Mouse (Mus musculus) adrenal gland, adult 8-10 months (tissue): ENCODE measurements around the gene Hist1h2ah. TPM values are rescaled to one million over a fixed set of nuclear protein-coding genes. Genes with fewer than 3 reads are reported as not detected.

ENCODE experiments used
- microRNA-seq, 2 experiments: library from miRNA; unstranded; fragments of <30 nt; microRNA quantifications; one replicate each; pipeline ENCODE4 v1.2.0; 2022
- total RNA-seq, 4 experiments: library from RNA; stranded (reverse); gene quantifications; 2 replicates each; pipeline ENCODE4 v1.2.4; 2022

Gene Hist1h2ah
- total RNA-seq, 4 experiments from 2014 or later: 6.0 to 18.5 (median 12.6) TPM; not detected in 1

Small RNAs within 50 kb of the gene (microRNA-seq; reads per million reads assigned to microRNA genes)
- 0 reads per million in 2 experiments for gene Gm26300
- gene Gm44390: 0 reads per million in 2 experiments
- gene Gm44486: 0 to 0.17 reads per million in 2 experiments

Other genes with a start within 250 kb of the Hist1h2ah start
- 1 to 10 TPM in 2 of 4 experiments, not detected in 2; 2.7 to 7.2 TPM for gene Hist1h2an, start 248.3 kb downstream of the Hist1h2ah start, total RNA-seq
- gene Hist1h2bp, start 248.1 kb downstream of the Hist1h2ah start, total RNA-seq: 10 to 100 TPM in 1 of 4 experiments, 1 to 10 TPM in 3; 6.0 to 15.5 (median 8.6) TPM
- 10 to 100 TPM; 62.2 to 78.1 (median 68.0) TPM for gene Hist1h2bq, start 225.4 kb downstream of the Hist1h2ah start, total RNA-seq
- 10 to 100 TPM in 3 of 4 experiments, 1 to 10 TPM in 1; 6.1 to 36.2 (median 24.9) TPM for gene Hist1h2ao, start 225.1 kb downstream of the Hist1h2ah start, total RNA-seq
- 100 to 1,000 TPM; 110 to 175 (median 150) TPM for gene Hist1h4m, start 223.8 kb downstream of the Hist1h2ah start, total RNA-seq
- 100 to 1,000 TPM in 2 of 4 experiments, 10 to 100 TPM in 2; 56.8 to 227 (median 113) TPM for gene Hist1h4n, start 203.4 kb downstream of the Hist1h2ah start, total RNA-seq
- gene Hist1h2ap, start 202.1 kb downstream of the Hist1h2ah start, total RNA-seq: 10 to 100 TPM; 19.8 to 45.6 (median 32.3) TPM
- gene Hist1h2br, start 201.8 kb downstream of the Hist1h2ah start, total RNA-seq: 10 to 100 TPM; 63.3 to 78.8 (median 69.1) TPM
- 1 to 10 TPM; 1.5 to 6.2 (median 3.6) TPM for gene Zfp184, start 90.5 kb downstream of the Hist1h2ah start, total RNA-seq
- gene Pom121l2, start 54.4 kb downstream of the Hist1h2ah start, total RNA-seq: not detected
- gene Prss16, start 25.8 kb downstream of the Hist1h2ah start, total RNA-seq: under 1 TPM in 2 of 4 experiments, not detected in 2; 0.63 to 0.70 TPM
- gene Hist1h2bk, start 302 bp upstream of the Hist1h2ah start, total RNA-seq: 10 to 100 TPM; 22.5 to 31.6 (median 25.4) TPM
- gene Hist1h4i, start 5.8 kb upstream of the Hist1h2ah start, total RNA-seq: 10 to 100 TPM; 42.6 to 80.0 (median 56.7) TPM
- 10 to 100 TPM in 3 of 4 experiments, 1 to 10 TPM in 1; 8.7 to 18.8 (median 13.1) TPM for gene Hist1h2ag, start 7.4 kb upstream of the Hist1h2ah start, total RNA-seq
- gene Hist1h2bj, start 7.6 kb upstream of the Hist1h2ah start, total RNA-seq: 10 to 100 TPM; 14.2 to 31.0 (median 21.9) TPM
- gene Vmn1r188, start 48.9 kb upstream of the Hist1h2ah start, total RNA-seq: not detected
- not detected for gene Vmn1r189, start 70.3 kb upstream of the Hist1h2ah start, total RNA-seq
- gene Vmn1r191, start 148.4 kb upstream of the Hist1h2ah start, total RNA-seq: not detected
- gene Vmn1r192, start 155.6 kb upstream of the Hist1h2ah start, total RNA-seq: not detected
- gene Vmn1r193, start 187.6 kb upstream of the Hist1h2ah start, total RNA-seq: not detected
- not detected for gene Vmn1r194, start 208.6 kb upstream of the Hist1h2ah start, total RNA-seq
- not detected for gene Vmn1r195, start 235.0 kb upstream of the Hist1h2ah start, total RNA-seq